Mouse (Mus musculus) midbrain, embryonic 10.5 days (tissue): ENCODE measurements around the gene Cdcp2. TPM values are rescaled to one million over a fixed set of nuclear protein-coding genes. Genes with fewer than 3 reads are reported as not detected.

Source experiments
- DNase-seq: peaks from one replicate; pipeline ENCODE4 v3.0.0-alpha.2; 2017; ENCODE audit warnings: low spot score
- H3K27ac ChIP-seq: fragments of 300-500 bp; sonication (generic); replicated peaks from 2 replicates; pipeline ENCODE4 v1.5.1; 2016; ENCODE audit warnings: mild to moderate bottlenecking
- H3K27me3 ChIP-seq: fragments of 300-500 bp; sonication (generic); 2 replicates; pipeline ENCODE4 v1.6.1; 2016; ENCODE audit warnings: low read depth, mild to moderate bottlenecking; ENCODE audit not compliant: poor library complexity, severe bottlenecking
- H3K36me3 ChIP-seq: fragments of 300-500 bp; sonication (generic); 2 replicates; pipeline ENCODE4 v1.6.1; 2016; ENCODE audit warnings: mild to moderate bottlenecking, moderate library complexity
- H3K4me1 ChIP-seq: fragments of 300-500 bp; sonication (generic); 2 replicates; pipeline ENCODE4 v1.6.1; 2016
- H3K4me3 ChIP-seq: fragments of 300-500 bp; sonication (generic); 2 replicates; pipeline ENCODE4 v1.5.1; 2016; ENCODE audit warnings: mild to moderate bottlenecking, moderate library complexity
- H3K9me3 ChIP-seq: fragments of 300-500 bp; sonication (generic); replicated peaks from 2 replicates; pipeline ENCODE4 v1.6.1; 2016; ENCODE audit warnings: mild to moderate bottlenecking
- WGBS: fragments of 180-500 bp; shearing (Covaris S2); methylation state at CpG from one replicate; pipeline ENCODE4 v1.1.7; 2016; 5-methylcytosine and 5-hydroxymethylcytosine counted together
- polyA plus RNA-seq: library from polyadenylated mRNA; unstranded; fragments of >200 nt; fragmentation: Nextera tagmentation; extraction: Ambion mirVana; gene quantifications from 2 replicates; pipeline ENCODE4 v1.2.1, GENCODE M21; 2016

Cdcp2 gene
- polyA plus RNA-seq, 1 experiment from 2014 or later: 0.22 TPM

DNA sequence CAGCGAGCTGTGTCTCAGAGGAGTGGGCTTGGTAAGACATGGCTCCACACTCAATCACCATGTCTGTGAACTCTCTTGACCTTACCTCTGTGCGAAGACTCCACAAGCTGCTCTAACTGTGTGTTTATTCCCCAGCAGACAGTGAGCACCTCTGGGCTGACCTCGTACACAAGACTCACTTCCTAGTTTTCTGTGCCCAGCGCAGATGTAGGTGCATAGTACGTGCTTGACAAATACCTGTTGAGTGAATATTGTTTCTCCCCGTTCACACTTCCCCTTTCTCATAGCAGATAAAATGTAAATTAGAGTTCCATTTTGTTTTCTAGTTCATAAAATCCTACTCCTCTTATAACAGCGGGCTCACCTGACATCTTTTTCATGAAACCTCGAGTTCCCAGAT is 46.8 kb downstream of the Cdcp2 start:
- 96% methylated on average over 8 of the region's 8 CpGs for WGBS
- H3K36me3 ChIP-seq: peaks cover 42% of the 10 kb centered on the region
- H3K27ac ChIP-seq: no peak overlapping the region
- H3K4me3 ChIP-seq: no peak overlapping the region
- H3K4me1 ChIP-seq: peaks cover 41% of the 10 kb centered on the region
- no peaks in the 10 kb centered on the region for H3K9me3 ChIP-seq
- DNase-seq: no peak
- H3K27me3 ChIP-seq: peaks cover 17% of the 10 kb centered on the region

DNA sequence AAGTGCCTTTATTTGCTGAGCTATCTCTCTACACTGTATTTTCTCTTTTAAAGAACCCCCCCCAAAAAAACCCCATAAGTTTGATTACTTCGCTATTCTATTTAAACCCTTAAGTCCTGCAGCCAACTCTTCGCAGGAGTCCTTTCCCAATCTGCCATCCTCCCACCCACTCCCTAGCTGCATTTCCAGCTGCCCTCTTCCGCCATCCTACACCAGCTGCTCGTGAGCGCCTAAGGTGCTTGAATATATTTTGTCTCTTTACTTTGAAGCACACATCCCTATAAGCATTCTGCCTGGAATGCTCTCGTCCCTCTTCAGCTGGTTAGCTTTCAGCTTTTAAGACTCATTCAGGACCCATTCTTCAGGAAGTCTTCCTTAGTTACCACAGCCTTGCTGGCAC is 54.3 kb downstream of the Cdcp2 start:
- DNase-seq: no peak
- Histone ChIP-seq H3K27me3 (no peaks in the 10 kb centered on the region), H3K36me3 (peaks cover 37% of the 10 kb centered on the region), H3K27ac (no peak overlapping the region), H3K4me3 (no peak overlapping the region), H3K9me3 (no peaks in the 10 kb centered on the region), H3K4me1 (no peaks in the 10 kb centered on the region)
- WGBS: 89% methylated on average over 6 of the region's 6 CpGs

DNA sequence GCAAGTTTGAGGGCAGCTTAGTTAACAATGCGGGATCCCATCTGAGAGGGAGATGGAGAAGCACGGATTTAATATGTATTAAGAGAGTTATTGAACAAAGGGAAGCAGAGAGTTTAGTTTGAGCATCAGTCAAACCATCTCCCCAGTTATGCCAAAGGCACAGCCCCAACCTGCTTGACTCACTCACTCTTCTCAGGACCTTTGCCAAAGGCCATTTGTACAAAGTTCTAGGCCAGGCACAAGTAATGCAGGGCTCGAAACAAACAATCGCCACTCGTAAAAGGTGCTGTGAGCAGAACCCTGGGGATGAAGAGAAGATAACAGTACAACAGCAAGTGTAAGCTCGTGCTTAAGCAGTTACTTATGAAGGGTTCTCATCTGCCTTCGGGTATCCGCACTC is 55.9 kb downstream of the Cdcp2 start:
- WGBS: 90% methylated on average over 8 of the region's 8 CpGs
- Histone ChIP-seq H3K4me1 (no peaks in the 10 kb centered on the region), H3K9me3 (no peaks in the 10 kb centered on the region), H3K4me3 (no peak overlapping the region), H3K27me3 (no peaks in the 10 kb centered on the region), H3K36me3 (peaks cover 34% of the 10 kb centered on the region), H3K27ac (no peak overlapping the region)
- no peak for DNase-seq

DNA sequence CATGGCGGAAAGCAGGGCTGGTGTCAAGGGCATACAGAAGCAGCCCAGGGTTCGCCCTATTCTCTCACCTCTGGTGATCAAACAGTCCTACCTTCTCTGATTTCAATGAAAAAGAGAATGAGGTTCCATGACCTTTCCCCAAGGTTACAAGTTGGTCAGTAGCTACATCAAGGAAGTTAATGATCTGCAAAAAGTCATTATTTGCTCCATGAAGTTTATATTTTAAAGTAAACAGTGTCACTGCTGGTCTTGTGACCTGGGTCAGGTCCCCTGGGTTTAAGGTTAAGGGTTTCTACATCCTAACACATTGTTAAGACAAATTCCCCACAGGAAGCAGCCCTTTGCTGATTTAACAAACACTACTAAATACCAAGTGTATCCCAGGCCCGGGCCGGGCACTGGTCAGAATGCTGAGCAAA is 60.3 kb downstream of the Cdcp2 start:
- H3K27me3 ChIP-seq: no peaks in the 10 kb centered on the region
- H3K4me1 ChIP-seq: no peaks in the 10 kb centered on the region
- H3K9me3 ChIP-seq: no peaks in the 10 kb centered on the region
- peaks cover 56% of the 10 kb centered on the region for H3K36me3 ChIP-seq
- 83% methylated on average over 4 of the region's 4 CpGs for WGBS
- H3K27ac ChIP-seq: no peak overlapping the region
- no peak for DNase-seq
- no peak overlapping the region for H3K4me3 ChIP-seq

GRCm38 (mm10) chr4:107159166-107159773 is 62.6 kb downstream of the Cdcp2 start:
- H3K27ac ChIP-seq: no peak overlapping the region
- no peak overlapping the region for H3K4me3 ChIP-seq
- WGBS: 90% methylated on average over 11 of the region's 11 CpGs
- H3K4me1 ChIP-seq: peaks cover 1% of the 10 kb centered on the region; the same call in 1 of the 2 replicates
- no peak for DNase-seq
- H3K9me3 ChIP-seq: no peaks in the 10 kb centered on the region
- H3K36me3 ChIP-seq: peaks cover 52% of the 10 kb centered on the region
- H3K27me3 ChIP-seq: no peaks in the 10 kb centered on the region

- Histone ChIP-seq H3K27ac (0 out of 2 replicates have a peak overlapping the region, but pooled peaks have one; percentile 24), H3K27me3 (no peaks in the 10 kb centered on the region), H3K4me1 (peaks cover 2% of the 10 kb centered on the region; the same call in 1 of the 2 replicates), H3K36me3 (peaks cover 58% of the 10 kb centered on the region), H3K4me3 (no peak overlapping the region), H3K9me3 (no peaks in the 10 kb centered on the region)
- no peak for DNase-seq
- WGBS: 89% methylated on average over 8 of the region's 8 CpGs
Observed at GRCm38 (mm10) chr4:107160181-107160580, 63.5 kb downstream of the Cdcp2 start.

Other genes starting within 250 kb of the Cdcp2 start
- gene Ssbp3, start 186.2 kb upstream of the Cdcp2 start, polyA plus RNA-seq: 119 and 136 TPM in 2 replicates
- gene Mrpl37, start 30.0 kb upstream of the Cdcp2 start, polyA plus RNA-seq: 122 and 123 TPM in 2 replicates
- 7.6 and 9.9 TPM in 2 replicates for gene Cyb5rl, start 29.9 kb upstream of the Cdcp2 start, polyA plus RNA-seq
- 279 and 311 TPM in 2 replicates for gene Tmem59, start 81.5 kb downstream of the Cdcp2 start, polyA plus RNA-seq
- 30.6 and 39.7 TPM in 2 replicates for gene Tceanc2, start 82.2 kb downstream of the Cdcp2 start, polyA plus RNA-seq
- not detected in 2 replicates for gene Ldlrad1, start 112.3 kb downstream of the Cdcp2 start, polyA plus RNA-seq
- 75.0 and 83.0 TPM in 2 replicates for gene Lrrc42, start 156.6 kb downstream of the Cdcp2 start, polyA plus RNA-seq
- gene Hspb11, start 156.7 kb downstream of the Cdcp2 start, polyA plus RNA-seq: 25.6 and 25.9 TPM in 2 replicates
- gene Dio1, start 210.3 kb downstream of the Cdcp2 start, polyA plus RNA-seq: not detected in 2 replicates
- gene Yipf1, start 217.5 kb downstream of the Cdcp2 start, polyA plus RNA-seq: 37.8 and 42.6 TPM in 2 replicates